Mouse (Mus musculus) olfactory bulb, adult 2 months (tissue): ENCODE measurements around the gene Satb2.

Source experiments
- CTCF ChIP-seq: fragments of 200-500 bp; IDR thresholded peaks from 2 replicates; pipeline ENCODE4 v1.5.1; 2012; ENCODE audit warnings: low read depth, mild to moderate bottlenecking, low read length, moderate library complexity; ENCODE audit not compliant: insufficient read depth
- POLR2A ChIP-seq: fragments of 200-500 bp; IDR thresholded peaks from 2 replicates; pipeline ENCODE4 v1.6.1; 2012; ENCODE audit warnings: mild to moderate bottlenecking, low read depth, low read length, moderate library complexity; ENCODE audit not compliant: insufficient read depth

DNA sequence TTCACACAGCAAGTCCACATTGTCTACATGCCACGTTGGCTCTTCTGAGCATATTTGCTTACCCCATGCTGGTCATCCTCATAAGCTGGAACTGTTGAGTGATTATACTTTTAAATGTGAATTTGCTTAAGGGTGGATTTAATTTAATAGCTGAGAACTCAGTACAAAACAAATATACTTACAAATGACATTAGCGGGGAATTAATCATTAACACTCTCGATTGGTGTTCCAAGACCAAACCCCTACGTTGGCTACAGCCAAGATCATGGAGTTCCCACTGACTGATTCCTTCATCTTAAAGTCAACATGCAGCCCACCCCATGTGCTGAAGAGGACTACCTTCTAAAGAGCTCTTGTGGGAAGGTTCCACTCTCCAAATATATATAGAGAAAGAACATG lies 165.5 kb downstream of the Satb2 start:
- TF ChIP-seq POLR2A (no peak), CTCF (no peak)
